Mouse (Mus musculus) midbrain, embryonic 16.5 days (tissue): ENCODE results near the gene Lamc3. TPM values are rescaled to one million over a fixed set of nuclear protein-coding genes. Genes with fewer than 3 reads are reported as not detected.

Source experiments
- ATAC-seq: fragments of 200-750 bp; cut with Nextera tagmentation; 2 replicates; pipeline ENCODE4 v1.8.0; 2017; ENCODE audit warnings: moderate TSS enrichment
- H3K27ac ChIP-seq: fragments of 300-500 bp; sonication (generic); 2 replicates; pipeline ENCODE4 v1.5.1; 2014; ENCODE audit warnings: mild to moderate bottlenecking, low read length, mixed read lengths
- H3K27me3 ChIP-seq: fragments of 300-500 bp; sonication (generic); 2 replicates; pipeline ENCODE4 v1.6.1; 2014; ENCODE audit warnings: low read depth, low read length, mixed read lengths; ENCODE audit not compliant: control insufficient read depth, insufficient read depth
- H3K36me3 ChIP-seq: fragments of 300-500 bp; sonication (generic); 2 replicates; pipeline ENCODE4 v1.6.1; 2014; ENCODE audit warnings: mild to moderate bottlenecking, low read length, moderate library complexity, mixed read lengths; ENCODE audit not compliant: control insufficient read depth, insufficient read depth
- H3K4me1 ChIP-seq: fragments of 300-500 bp; sonication (generic); 2 replicates; pipeline ENCODE4 v1.6.1; 2014; ENCODE audit warnings: mild to moderate bottlenecking, low read length, mixed read lengths; ENCODE audit not compliant: control insufficient read depth, insufficient read depth
- H3K4me2 ChIP-seq: fragments of 300-500 bp; sonication (generic); 2 replicates; pipeline ENCODE4 v1.6.1; 2014; ENCODE audit warnings: mild to moderate bottlenecking, low read length, mixed read lengths
- H3K4me3 ChIP-seq: fragments of 300-500 bp; sonication (generic); 2 replicates; pipeline ENCODE4 v1.5.1; 2014; ENCODE audit warnings: low read depth, mild to moderate bottlenecking, low read length, moderate library complexity, mixed read lengths
- H3K9ac ChIP-seq: fragments of 300-500 bp; sonication (generic); 2 replicates; pipeline ENCODE4 v1.6.1; 2014; ENCODE audit warnings: low read depth, low read length, mixed read lengths
- H3K9me3 ChIP-seq: fragments of 300-500 bp; sonication (generic); replicated peaks from 2 replicates; pipeline ENCODE4 v1.6.1; 2014; ENCODE audit warnings: mild to moderate bottlenecking, low read length, mixed read lengths; ENCODE audit not compliant: control insufficient read depth, poor library complexity, severe bottlenecking
- WGBS: fragments of 180-500 bp; shearing (Covaris S2); extraction: QIAGEN DNeasy Blood & Tissue Kit; methylation state at CpG from one replicate; pipeline ENCODE4 v1.1.7; 2014; 5-methylcytosine and 5-hydroxymethylcytosine counted together
- polyA plus RNA-seq: library from polyadenylated mRNA; unstranded; fragments of >200 nt; fragmentation: Nextera tagmentation; extraction: Ambion mirVana; gene quantifications from 2 replicates; pipeline ENCODE4 v1.2.1, GENCODE M21; 2015

The Lamc3 gene
- polyA plus RNA-seq, 1 experiment from 2014 or later = 3.9 TPM

DNA sequence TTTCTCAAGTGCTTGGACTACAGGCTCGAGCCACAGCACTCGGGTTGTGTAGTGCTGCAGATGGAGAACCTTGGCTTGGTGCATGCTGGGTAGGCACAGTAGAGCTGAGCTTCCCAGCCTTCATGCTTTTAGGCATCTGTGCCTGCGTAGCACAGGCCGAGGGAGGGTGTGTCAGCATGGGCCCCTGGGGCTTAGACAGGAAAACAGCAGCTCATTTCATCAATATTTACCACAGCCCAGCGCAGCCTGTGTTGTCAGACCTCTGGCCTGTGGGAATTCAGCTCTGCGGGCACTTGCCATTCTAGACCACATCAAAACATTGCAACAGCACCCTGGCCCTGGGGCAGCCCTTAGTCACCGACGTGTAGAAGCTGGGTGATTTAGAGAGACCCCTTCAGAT lies 31.1 kb upstream of the Lamc3 start:
- no peak overlapping the region for H3K4me3 ChIP-seq
- no peaks in the 10 kb centered on the region for H3K36me3 ChIP-seq
- WGBS = 75% methylated on average over 8 of the region's 8 CpGs
- no peaks in the 10 kb centered on the region for H3K9me3 ChIP-seq
- no peak for ATAC-seq
- no peak overlapping the region for H3K27ac ChIP-seq
- H3K9ac ChIP-seq = no peak overlapping the region
- no peak overlapping the region for H3K4me2 ChIP-seq
- peaks cover 3% of the 10 kb centered on the region; the same call in 1 of the 2 replicates for H3K27me3 ChIP-seq
- H3K4me1 ChIP-seq = peaks cover 14% of the 10 kb centered on the region

DNA sequence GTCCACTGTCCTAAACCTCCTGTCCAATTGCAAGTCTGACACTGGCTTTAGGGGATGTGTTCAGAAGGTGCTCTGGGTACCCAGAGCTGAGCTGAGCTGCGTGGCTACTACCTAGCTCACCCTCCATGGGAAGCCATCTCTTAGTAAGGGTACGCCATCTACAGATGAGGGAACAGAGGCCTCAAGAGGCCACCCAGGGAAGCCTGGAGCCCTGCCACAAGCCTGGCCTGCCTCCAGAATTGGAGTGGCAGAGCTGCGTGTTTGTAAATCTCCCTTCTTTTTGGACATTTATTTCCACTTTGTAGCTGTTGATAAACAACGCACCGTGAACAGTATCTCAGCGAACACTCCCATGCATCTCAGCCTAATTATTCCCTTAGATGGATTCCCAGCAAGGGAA lies 29.9 kb upstream of the Lamc3 start:
- Histone ChIP-seq H3K27me3 (no peaks in the 10 kb centered on the region), H3K4me3 (no peak overlapping the region), H3K4me1 (peaks cover 14% of the 10 kb centered on the region), H3K36me3 (no peaks in the 10 kb centered on the region), H3K27ac (no peak overlapping the region), H3K9ac (no peak overlapping the region), H3K4me2 (no peak overlapping the region), H3K9me3 (no peaks in the 10 kb centered on the region)
- ATAC-seq = no peak
- 52% methylated on average over 6 of the region's 6 CpGs for WGBS

DNA sequence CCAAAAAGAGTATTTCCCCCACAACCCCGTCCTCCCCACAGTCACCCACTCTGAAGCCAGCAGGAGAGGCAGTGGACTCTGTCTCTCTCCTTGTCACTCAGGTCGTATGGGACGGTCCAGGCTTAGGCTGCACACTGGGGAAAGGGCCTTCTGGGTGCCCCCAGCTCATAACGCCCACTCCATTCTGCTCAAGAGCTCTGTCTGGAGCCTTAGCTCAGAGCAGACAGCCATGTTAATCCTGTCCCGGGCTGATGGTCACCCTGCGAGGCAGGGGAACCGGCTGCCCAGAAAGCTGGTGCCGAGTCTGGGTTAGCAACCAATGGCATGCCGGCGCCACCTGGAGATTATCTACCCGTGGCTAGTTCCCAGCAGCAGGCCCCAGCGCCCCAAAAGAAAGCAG lies 28.6 kb upstream of the Lamc3 start:
- 8% methylated on average over 12 of the region's 12 CpGs for WGBS
- H3K4me1 ChIP-seq = peaks cover 14% of the 10 kb centered on the region
- no peak overlapping the region for H3K4me3 ChIP-seq
- no peak overlapping the region for H3K4me2 ChIP-seq
- H3K9ac ChIP-seq = no peak overlapping the region
- peak; percentile 25; the same call in 1 of the 2 replicates for ATAC-seq
- H3K9me3 ChIP-seq = no peaks in the 10 kb centered on the region
- H3K36me3 ChIP-seq = no peaks in the 10 kb centered on the region
- H3K27me3 ChIP-seq = no peaks in the 10 kb centered on the region
- peak overlapping the region; percentile 34 for H3K27ac ChIP-seq

DNA sequence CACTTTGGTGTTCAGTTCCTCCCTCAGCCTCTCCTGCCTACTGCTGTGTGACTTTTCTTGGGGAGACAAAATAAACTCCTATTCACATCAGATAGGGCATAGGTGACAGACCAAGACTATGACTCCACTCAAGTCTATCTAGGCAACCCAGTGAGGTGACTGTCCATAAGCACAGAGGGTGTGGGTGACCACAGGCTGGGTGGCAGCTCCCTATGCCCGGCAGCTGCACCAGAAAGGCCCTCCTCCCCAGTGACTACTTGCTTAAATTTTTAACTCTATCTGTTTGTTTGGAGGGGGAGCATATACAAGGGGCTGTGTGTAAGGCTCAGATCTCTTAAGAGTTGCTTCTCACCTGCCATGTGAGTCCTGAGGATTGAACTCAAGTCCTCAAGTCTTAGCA lies 24.2 kb upstream of the Lamc3 start:
- Histone ChIP-seq H3K4me2 (no peak overlapping the region), H3K4me1 (peaks cover 22% of the 10 kb centered on the region), H3K27ac (no peak overlapping the region), H3K36me3 (no peaks in the 10 kb centered on the region), H3K27me3 (no peaks in the 10 kb centered on the region), H3K4me3 (no peak overlapping the region), H3K9ac (no peak overlapping the region), H3K9me3 (no peaks in the 10 kb centered on the region; the same call in 1 of the 2 replicates)
- 71% methylated on average over 1 of the region's 1 CpGs for WGBS
- ATAC-seq = no peak

DNA sequence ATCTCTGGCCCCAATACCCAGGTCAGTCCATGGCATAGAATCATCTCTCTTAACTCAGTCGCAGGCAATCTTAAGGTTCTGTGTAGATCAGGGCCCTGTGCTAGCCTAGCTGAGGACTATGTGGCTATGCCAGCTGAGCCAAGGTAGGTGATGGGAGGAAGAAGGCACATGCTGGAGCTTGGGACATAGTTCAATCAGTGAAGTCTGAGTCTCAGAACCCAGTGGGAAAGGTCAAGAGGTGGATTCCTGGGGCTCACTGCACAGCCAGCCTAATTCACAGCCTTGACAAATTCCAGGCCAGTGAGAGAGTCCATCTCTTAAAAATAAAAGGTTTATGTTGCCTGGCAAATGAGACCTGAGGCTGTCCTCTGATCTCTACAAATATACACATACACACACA lies 23.3 kb upstream of the Lamc3 start:
- 69% methylated on average over 1 of the region's 1 CpGs for WGBS
- Histone ChIP-seq H3K4me1 (peaks cover 17% of the 10 kb centered on the region), H3K4me3 (no peak overlapping the region), H3K36me3 (no peaks in the 10 kb centered on the region), H3K4me2 (no peak overlapping the region), H3K9ac (no peak overlapping the region), H3K9me3 (no peaks in the 10 kb centered on the region; the same call in 1 of the 2 replicates), H3K27ac (no peak overlapping the region), H3K27me3 (no peaks in the 10 kb centered on the region)
- no peak for ATAC-seq

DNA sequence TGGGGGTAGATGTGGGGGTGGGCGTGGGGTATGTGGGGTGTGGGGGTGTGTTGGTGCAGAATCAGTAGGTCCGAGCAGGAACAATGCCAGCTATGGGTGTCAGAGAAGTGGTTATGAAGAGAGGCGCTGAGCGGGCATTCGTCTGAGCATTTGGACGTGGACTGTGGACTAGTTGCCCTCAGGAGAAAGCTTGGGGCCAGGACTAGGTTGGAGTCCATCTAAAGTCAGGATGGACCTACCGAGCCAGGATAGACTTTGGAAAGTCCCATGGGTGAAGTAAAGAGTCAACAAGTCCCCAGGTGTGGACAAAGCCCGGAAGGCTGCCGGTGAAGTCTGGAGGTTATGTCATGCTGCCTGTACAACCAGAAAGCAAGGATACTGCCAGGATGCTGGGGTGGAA lies 22.2 kb upstream of the Lamc3 start:
- H3K27me3 ChIP-seq = no peaks in the 10 kb centered on the region
- no peak overlapping the region for H3K4me3 ChIP-seq

DNA sequence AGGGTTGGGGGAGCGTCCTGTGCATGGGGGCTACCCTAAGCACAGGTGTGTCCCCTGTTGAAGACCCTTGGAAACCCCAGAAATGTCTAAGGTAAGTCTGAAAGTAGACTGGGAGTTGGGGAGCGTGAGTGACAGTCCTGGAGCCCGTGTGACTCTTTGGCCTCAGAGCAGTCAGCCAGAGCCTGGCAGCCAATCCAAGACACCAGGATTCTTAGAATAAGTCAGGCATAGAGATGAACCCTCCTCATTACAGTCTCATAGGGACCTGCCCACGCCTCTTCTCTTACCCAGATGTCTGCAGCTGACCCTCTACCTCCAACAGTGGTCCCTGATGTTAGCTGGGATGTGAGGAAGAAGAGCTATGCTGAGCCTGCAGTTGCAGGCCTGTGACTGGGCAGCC lies 21.8 kb upstream of the Lamc3 start:
- Histone ChIP-seq H3K4me3 (no peak overlapping the region), H3K27ac (peak overlapping the region; percentile 31; the same call in 1 of the 2 replicates), H3K36me3 (no peaks in the 10 kb centered on the region), H3K9ac (no peak overlapping the region), H3K4me2 (no peak overlapping the region), H3K9me3 (no peaks in the 10 kb centered on the region; the same call in 1 of the 2 replicates), H3K4me1 (peaks cover 8% of the 10 kb centered on the region), H3K27me3 (no peaks in the 10 kb centered on the region)
- ATAC-seq = no peak
- WGBS = 55% methylated on average over 4 of the region's 4 CpGs

More for the DNA sequence above, 22.2 kb upstream of the Lamc3 start:
- H3K9me3 ChIP-seq = no peaks in the 10 kb centered on the region; the same call in 1 of the 2 replicates
- H3K4me1 ChIP-seq = peaks cover 8% of the 10 kb centered on the region
- ATAC-seq = no peak
- 92% methylated on average over 9 of the region's 9 CpGs for WGBS
- no peak overlapping the region for H3K4me2 ChIP-seq
- H3K9ac ChIP-seq = no peak overlapping the region
- no peak overlapping the region for H3K27ac ChIP-seq
- H3K36me3 ChIP-seq = no peaks in the 10 kb centered on the region

DNA sequence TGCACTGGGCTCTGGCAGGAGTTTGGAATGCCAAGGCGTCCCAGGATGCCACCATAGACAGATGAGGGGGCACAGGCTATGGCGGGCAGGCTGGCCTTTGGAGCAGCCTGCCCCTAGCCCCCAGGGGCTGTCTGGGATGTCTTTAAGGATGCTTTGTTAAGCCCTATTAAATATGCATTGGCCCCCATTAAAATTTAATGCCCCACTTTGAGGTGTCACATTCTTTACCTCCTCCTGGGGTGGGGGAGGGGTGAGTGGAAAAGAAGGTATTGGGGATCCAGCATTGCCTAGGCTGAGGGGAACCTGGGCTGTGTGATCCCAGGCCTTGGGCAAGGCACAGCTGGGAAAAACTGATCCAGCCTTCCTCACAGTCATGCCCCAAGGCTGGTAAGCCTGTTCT lies 21.3 kb upstream of the Lamc3 start:
- Histone ChIP-seq H3K4me2 (no peak overlapping the region), H3K9ac (no peak overlapping the region), H3K36me3 (no peaks in the 10 kb centered on the region), H3K4me1 (peaks cover 8% of the 10 kb centered on the region), H3K4me3 (no peak overlapping the region), H3K27ac (peak overlapping the region; percentile 31; the same call in 1 of the 2 replicates), H3K9me3 (no peaks in the 10 kb centered on the region; the same call in 1 of the 2 replicates), H3K27me3 (no peaks in the 10 kb centered on the region)
- WGBS = 21% methylated on average over 2 of the region's 2 CpGs
- ATAC-seq = 0 out of 2 replicates have a peak, but pooled peaks have one; percentile 28

DNA sequence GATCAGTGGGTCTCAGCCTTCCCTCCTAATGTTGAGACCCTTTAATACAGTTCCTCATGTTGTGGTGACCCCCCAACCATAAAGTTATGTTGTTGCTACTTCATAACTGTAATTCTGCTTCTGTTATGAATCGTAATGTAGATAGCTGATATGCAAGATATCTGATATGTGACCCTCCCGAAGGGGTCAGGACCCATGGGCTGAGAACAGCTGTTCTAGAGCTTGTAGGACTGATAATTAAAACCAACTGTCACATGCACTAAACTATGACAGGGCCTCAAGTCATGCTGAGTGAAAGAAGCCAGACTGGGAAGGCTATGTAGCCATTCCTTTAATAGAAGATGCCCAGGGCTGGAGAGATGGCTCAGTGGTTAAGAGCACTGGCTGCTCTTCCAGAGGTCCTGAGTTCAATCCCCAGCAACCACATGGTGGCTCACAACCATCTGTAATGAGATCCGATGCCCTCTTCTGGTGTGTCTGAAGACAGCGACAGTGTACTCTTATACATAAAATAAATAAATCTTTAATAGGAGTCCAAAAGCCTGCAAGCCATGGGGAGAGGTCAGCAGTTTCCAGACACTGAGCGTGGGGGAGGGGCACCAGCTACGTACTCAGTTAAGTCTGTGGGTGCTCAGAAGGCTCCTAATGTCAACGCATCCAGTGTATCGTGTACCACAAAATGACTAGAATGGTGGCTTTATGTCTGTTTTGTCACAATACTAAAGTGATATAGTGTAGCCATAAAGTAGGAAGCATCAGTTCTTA lies 19.1 kb upstream of the Lamc3 start:
- ATAC-seq = no peak
- no peak overlapping the region for H3K27ac ChIP-seq
- WGBS = 89% methylated on average over 8 of the region's 8 CpGs

More for the DNA sequence above, 19.1 kb upstream of the Lamc3 start:
- Histone ChIP-seq H3K36me3 (no peaks in the 10 kb centered on the region), H3K4me2 (no peak overlapping the region), H3K9me3 (no peaks in the 10 kb centered on the region; the same call in 1 of the 2 replicates), H3K4me1 (peaks cover 8% of the 10 kb centered on the region), H3K27me3 (no peaks in the 10 kb centered on the region), H3K9ac (no peak overlapping the region), H3K4me3 (no peak overlapping the region)
